Mouse (Mus musculus) mouse embryonic stem cell (cell line): ENCODE measurements at regions not wholly inside any gene's neighbourhood (a gene's known extent, or its start where the extent isn't known, plus 50 kb on each side); places are given as distances from the start of the nearest gene placed in this dataset.

ENCODE experiments used
- in situ Hi-C, 2 experiments: fragments of 300-500 bp; cut with MboI; formaldehyde crosslinking; loops; 1 replicate in 1 of 2; 3 replicates in 1 of 2; pipeline ENCODE4 v1.14.3; 2019 to 2020; ENCODE audit warnings: low sequenced_read_pairs in 2 of 2, low pct_unique_long_range_greater_than_20kb in 1 of 2, mixed read lengths in 1 of 2; ENCODE audit not compliant: unreplicated experiment in 1 of 2

DNA sequence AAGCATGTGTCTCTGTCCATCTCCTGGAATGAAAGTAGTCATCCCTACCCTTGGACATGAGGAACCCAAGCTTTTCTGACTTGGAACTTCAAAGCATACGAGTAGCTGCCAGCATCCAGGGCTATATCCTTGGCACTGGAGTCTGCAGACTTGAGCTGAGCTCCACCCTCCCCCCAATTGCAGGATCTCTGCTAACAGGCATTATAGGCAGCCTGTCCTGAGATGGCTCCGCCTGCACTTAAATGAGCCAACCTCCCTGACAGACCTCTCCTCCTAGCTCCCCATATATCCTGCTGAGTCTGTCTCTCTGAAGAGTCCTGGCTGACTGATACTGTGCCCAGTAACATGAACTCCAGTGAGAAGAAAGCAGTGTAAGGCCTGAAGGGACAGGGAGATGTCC lies 141.4 kb downstream of the Rybp start:
- in situ Hi-C loops = no loop called here

DNA sequence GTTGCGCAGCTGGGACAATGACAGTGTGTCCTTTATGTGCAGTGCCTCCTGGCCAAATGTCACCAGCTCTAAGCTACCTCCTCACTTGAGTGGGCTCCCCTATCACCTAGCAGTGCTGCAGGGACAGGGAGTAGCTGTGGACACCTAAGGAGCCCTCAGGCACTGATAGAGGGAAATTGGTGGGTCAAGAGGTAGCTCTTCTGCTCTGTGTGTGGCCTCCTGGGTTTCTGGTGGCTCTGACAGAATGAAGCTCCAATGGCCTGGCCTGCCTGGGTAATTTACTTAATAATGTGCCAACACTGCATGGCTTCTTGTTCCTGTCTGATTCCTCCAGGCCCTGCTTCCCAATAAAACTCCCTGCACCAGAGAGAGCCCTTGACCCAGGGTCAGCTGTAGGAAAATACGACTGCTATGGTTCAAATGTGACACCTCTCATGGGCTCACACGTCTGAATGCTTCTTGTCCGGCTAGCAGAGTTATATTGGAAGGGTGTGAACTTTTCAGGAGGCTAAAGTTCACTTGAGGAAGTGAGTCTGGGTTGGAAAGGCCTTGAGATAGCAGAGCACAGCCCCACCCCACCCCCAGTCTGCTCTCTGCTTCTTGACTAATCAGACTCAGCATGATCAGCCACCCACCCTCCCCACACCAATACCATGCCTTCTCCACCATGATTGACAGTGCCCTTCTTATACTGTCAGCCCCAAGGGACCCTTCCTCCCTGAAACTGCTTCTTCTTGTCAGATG lies 142.6 kb downstream of the Rybp start:
- in situ Hi-C loops = no loop called here

DNA sequence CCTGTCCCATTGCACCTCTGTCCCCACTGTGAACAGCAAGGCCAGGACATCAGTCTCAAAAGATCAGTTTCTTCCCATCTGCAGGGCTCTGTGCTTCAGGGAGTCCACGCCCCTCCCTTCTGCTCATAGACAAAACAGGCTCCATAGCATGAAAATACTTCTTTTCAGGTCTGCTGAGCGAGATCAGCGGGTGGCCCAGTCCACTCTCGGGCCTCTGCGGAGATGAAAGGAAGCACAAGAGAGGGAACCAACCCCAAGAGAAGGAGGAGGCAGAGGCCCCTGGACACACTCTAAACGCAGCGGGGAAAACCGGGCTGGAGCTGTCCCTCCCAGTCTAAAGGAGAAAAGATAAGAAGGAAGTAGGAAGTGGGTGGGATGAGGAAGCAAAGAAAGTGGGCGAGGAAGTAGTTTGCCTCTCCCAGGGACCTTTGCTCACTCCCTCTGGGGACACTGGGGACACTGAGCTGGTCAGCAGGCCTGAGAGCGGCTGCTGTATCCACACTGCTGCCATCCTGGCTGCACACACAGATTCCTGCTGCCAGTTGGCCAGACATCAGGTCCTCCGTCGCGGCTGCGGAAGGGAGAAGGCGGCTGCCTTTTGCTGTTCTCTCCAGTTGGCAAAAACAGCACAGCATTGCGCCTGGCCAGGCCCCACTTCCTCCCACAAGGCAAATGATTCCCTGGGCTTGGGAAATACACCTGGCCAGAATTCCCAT lies 143.5 kb downstream of the Rybp start:
- in situ Hi-C loops = no loop called here

DNA sequence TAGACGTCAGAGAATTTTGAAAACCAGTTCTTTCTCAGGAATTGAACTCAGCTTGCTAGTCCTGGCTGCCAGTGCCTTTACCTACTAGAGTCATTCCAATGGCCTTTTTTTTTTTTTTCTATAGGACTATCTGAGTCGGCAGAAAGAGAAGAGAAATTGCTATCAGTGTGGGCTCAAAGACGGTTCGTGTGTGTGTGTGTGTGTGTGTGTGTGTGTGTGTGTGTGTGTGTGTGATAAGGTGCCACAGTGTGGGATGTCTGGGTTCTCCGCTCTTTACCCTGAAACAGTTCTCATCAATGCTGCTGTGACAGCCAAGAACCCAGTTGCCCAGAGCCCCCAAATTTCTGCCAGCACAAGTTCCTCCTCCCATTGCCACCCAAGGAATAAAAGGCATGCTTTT lies 146.1 kb downstream of the Rybp start:
- in situ Hi-C loops = no loop called here

DNA sequence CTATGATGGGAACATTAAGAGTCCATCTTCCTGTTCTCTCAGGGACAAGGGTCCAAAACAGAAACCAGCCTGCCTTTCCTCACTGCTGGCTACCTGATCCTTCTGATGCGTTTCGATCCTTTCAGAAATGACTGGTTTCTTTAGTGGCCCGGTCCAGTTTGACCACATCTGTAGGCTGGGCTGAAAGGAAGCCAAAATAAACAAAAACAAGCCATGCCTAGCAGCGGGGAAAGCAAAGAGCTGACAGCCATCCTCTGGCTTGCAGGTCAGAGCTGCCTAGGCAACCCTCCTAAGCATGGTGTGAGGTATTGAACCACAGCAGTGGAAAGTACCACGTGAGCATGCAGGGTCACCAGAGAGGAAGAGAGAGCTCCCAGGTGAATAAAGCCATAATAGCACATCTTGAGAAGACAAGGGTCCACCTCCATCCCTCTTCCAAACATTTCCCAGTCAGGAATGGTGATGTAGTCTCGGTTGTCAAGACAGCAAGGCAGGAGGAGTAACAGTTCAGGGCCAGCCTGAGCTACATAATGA lies 146.6 kb downstream of the Rybp start:
- in situ Hi-C loops = no loop called here

DNA sequence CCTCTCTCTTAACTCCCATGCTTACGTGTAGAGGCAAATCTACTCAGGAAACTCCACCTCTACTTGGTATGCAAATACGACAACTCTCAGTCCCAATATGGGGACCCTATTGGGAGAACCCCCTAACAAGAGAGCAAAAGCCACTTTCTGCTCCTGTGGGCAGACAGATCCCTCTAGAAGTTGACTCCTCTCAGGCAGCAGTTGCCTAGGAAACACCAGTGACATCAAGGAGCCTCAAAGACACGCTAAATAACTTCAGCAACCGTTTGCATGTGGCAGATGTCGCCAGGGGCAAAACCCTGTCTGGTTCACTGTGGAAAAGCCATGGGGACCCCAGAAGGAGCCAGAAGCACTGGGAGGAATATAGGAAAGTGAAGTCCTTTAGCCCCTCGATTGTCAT lies 147.5 kb downstream of the Rybp start:
- in situ Hi-C loops = no loop called here

DNA sequence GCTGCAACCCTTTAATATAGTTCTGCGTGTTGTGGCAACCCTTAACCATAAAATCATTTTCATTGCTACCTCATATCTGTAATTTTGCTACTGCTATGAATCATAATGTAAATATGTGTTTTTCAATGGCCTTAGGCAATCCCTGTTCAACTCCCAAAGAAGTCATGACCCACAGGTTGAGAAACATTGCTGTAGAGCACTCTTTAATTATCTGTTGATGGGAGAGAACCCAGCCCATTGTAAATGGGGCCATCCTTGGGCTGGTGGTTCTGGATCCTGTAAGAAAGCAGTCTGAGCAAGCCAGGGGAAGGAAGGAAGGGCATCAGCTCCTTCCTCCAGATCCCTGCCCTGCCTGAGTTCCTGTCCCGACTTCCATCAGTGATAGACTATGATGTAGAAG lies 148.6 kb downstream of the Rybp start:
- in situ Hi-C loops = no loop called here

DNA sequence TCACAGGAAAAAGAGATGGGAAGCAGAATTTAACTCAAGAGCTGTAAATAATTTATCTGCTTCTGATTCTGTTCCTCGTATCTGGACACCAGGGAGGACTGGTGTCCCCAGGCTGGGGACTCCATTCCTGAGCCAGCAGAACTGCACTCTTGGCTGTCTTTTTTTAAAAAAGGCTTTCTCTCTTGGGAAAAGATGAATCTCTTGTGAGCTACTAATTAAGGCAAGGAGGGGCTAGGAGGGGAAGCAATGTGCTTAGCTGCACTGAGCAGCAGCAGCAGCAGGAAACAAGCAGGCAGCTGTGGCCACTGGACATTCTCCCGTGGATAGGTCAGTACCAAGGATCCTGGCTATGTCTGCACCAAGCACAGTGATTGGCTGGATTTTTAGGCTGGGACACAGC lies 152.1 kb downstream of the Rybp start:
- in situ Hi-C loops = no loop called here

DNA sequence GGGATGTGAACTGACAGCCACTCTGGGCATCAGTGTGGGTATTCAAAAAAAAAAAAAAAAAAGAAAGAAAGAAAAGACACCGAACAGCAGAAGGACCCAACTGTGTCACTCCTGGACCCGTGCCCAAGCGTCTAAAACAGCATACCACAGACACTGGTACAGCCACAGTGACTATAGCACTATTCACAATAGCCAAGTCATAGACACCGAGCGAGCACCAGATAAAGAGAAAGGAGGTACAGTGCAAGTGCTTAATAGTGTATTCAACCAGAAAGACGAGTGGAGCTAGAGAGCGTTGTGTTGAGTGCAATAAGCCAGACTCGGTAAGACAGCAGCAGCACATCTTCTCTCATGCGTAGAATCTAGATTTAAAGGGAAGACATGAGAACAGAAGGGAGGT lies 153.3 kb downstream of the Rybp start:
- in situ Hi-C loops = no loop called here

DNA sequence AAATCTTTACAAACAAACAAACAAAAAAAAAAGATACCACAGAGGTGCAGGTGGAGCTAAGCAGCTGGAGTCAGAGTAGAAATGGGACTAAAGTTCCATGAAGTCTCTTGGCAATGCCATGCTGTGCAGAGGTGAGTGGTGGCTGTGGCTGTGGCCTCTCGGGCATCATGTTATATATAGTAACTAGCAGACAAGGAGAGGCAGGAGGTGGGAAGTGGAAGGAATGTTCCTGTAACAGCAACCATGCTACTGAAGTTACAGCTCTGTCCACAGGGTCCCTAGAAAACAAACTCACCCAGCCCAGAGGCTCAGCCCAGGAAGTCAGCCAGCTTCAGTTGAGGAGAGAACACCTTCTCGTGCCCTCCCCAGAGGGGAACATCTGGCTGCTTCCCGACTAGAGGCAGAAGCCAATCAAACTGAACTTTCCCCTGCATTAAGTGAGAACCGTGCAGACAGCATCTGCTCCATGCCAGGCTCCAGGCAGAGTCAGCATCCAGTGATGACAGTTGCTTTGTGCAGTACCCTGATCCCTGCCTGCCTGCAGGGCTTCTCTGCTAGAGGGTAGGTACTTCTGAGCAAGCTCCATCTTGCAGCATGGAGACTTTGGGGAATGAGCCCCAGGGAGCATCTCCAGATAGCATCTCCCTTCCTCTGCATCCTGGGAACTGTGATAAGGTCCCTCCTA lies 154.2 kb downstream of the Rybp start:
- in situ Hi-C loops = no loop called here

DNA sequence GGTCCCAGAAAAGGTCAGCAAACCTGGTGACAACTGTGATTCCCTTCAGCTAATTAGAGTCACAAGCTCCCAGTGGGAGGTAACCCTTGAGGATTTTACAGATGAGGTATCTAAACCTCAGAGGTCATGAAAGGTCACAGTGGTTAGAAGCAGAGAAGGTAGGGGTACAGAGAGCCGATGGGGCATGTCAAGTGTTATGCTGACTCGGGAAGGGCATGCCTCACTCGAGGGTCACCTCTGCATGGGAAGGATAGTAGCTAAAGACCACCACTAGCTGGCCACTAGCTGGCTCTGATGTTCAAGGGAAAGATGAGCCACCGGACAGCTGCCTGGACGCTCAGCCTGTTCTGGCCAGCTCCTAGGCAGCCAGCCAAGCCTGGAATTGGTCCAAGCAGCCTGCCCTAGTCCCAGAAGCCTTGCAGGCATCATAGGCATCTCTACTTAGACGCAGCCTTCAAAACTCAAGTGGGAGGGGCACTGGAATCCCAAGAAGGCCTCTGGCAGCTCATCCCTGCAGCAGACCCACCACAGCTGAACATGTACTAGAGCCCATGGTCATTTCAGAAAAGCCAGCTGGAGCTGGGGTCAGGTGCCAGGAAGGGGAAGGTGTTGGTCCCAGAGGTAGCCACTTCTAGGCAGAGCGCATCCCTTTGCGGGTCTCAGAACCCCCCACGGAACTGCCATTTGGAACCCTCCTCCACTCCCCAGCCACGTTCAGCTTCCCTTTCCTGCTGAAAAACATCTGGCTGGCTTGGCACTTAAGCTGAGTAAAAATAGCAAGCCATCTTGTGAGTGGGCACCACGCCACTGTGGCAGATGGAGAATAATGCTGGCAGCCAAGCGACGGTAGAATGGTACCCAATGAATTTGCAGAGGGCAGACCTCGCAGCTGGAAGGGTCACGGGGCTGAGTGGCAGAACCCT lies 159.8 kb downstream of the Rybp start:
- in situ Hi-C loops = no loop called here

DNA sequence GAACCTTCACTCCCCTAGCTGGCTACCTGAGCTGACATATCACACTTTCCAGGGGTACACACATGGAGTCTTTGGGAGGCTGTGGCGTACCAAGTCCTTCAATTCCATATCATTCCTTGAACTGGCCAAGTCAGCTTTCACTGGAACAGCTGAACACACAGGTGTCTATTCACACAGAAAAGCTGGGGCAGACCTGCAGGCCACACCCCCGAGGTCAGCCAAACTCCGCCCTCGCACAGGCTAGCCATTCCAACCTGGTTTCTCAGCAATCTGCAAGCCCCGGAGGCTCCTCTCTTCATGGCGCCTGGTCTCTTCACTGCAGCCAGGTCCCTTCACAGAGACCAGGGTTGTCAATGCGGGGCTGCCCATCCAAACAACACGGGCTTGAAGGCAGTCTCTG lies 160.5 kb downstream of the Rybp start:
- in situ Hi-C loops = no loop called here

DNA sequence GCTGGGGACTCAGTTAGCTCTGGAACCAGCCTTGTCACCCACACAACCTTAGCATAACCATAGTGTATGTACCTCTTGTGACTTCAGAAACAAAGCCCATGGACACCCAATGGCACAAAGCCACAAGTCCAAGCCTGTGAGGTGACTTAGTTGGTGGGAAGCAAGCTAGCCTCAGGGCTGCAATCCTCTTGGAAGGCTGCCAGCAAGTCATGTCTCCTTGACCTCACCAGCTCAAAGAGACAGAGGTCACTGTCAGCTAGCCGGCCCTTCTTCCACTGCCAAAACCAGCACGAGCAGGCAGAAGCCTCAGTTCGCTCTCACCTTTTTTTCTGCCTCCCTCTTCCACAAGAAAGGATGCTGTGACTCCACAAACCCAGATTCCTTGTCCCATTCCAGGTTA lies 161.0 kb downstream of the Rybp start:
- in situ Hi-C loops = no loop called here

DNA sequence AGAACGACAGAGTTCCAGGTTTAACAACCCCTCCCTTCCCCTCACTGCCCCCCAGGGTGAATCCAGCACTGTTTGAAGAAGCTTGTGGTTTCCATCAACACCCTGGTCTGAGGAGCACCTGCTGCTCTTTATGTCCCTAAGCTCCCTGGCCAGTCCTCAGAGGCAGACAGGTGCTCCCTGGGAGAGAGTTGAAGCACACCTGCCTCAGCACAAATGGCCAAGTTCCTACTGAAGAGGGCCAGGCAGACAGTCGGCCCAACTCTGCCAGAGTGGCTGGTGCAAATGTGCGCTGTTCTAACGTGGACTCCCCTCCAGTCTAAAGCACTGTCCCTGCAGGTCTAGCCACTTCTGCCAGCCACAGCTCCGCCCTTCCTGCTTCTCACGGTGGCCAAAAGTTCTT lies 166.0 kb downstream of the Rybp start:
- in situ Hi-C loops = no loop called here

DNA sequence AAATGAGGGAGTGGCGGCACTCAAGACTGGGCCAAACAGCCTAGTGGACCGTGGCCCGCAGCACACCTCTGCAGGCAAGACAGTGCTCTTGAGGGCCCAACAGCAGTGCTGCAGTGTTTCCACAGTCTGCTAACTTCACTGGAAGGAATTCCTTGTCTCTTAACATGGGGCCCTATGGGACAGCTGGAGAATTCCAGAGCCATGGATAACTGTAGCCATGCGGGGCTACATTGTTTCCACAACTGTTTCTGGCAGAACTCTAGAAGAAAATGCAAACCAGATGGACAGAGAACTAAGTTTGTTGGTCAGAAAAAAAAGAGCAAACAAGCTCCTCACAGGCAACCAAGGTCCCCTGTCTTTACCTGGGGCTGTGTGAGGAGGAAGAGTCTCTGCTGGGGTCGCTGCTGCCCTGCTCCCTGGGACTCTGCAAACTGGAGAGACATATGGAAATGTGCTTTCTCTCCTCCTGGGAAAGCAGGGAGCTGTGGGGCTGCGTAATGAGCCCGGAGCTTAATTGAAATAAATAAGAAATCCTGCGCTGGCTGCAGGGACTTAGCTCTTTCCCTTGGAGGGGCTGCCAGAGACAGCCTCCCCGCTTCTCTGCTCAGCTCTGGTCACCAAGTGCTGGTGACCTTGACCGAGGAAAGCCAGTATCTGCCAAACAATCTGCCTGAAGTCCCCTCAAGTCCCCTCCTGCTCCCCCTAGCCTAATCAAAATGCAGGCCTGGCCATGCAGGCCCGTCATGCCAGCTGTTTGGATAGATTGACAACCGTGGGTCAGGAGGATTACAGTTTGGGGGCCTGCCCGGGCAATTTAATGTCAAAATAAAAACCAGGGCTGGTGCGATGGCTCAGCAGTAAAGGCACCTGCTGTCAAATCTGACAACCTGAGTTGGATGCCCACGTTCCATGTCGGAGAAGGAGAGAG lies 167.0 kb downstream of the Rybp start:
- in situ Hi-C loops = no loop called here

DNA sequence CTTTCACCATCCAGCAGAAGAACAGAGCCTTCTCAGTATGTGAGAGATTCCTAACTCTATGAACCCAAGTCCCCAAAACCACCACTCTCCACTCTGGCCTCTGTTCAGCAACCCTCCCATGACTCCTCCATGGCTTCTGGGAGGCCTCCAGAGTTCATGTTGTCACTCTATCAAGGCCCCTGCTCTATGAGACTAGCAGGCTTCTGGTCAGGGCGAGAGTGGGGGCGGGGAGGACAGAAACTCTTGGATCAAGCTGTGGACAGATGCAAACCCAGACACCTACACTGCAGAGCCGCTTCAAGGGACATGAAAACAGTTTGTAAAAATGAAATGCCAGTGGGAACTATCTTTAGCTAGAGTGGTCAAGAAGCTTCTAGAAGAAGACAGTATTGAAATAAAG lies 170.2 kb downstream of the Rybp start:
- in situ Hi-C loops = no loop called here

DNA sequence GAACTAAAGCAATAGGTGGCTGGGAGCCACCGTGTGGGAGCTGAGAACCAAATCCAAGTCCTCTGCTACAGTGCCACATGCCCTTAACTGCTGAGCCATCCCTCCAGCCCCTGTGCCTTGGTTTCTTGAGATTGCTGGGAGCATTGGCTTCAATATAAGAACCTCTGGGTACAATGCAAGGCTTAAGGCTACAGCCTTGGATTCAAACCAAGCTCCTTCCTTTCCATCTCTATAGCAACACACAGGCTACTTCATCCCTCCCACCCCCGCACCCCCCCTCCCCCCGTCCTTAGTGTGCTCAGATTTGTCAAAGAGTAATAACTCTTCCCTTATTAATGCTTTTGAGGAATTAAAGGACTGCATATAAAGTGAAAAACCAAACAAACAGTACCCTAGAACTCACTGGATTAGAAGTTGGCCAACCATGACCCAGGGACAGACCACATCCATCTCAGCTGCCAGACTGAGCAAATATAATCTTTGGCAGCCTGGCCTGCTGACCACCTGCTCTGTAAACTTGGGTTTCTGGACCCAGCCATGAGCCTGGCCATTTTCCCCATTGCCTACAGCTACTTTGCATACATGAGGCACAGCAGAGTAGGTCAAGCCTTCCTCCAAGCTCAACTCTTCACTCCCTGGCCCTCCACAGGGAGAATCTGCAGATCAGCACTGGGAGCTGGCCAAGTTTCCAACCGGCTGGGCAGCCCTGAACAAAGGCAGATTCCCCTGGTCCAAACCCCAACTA lies 173.7 kb downstream of the Rybp start:
- in situ Hi-C loops = no loop called here
